In genomic region chr6:137519529-137520342, GRCm38 (mm10) we compare ENCODE assay signal across 12 mouse cellular contexts.
DNase-seq lines count a peak whose midpoint lies in the region; ATAC-seq lines count a peak whose summit lies in the region.
"Had no signal": no experiment of that assay in that cellular context is flagged by ENCODE, and none has a peak within 500 bp of the region (broad histone marks: within the 10 kb centered on the region; RNA-seq: fewer than 3 reads in every experiment).

No protein-coding gene starts in this region.

- peak; percentile 39 to 41 for DNase-seq in adrenal gland, adult (ENCODE audit: inconsistent age in 2 of 2, low spot score in 1 of 2)
- no peak for DNase-seq in adrenal gland, postnatal 25 days
- peak; percentile 59 for DNase-seq in right cerebral cortex, adult 18-20 months
- DNase-seq in right cerebral cortex, postnatal 4 days = no peak
- peak; percentile 30 for DNase-seq in midbrain, embryonic 14.5 days
- DNase-seq in spleen, postnatal 36 days (ENCODE audit: low spot score in 2 of 2) = no peak
- DNase-seq in heart, postnatal 14 days = no peak
- no peak for DNase-seq in cerebellum, adult 9-10 months
- DNase-seq: cerebellum, adult 11 months; heart, adult 11 months; kidney, adult 18-20 months; spleen, adult 18-20 months had no signal

- no peaks in the 10 kb centered on the region for H3K9me3 ChIP-seq in midbrain, embryonic 14.5 days (ENCODE audit: control insufficient read depth, low read length)

- 51% methylated on average over 11 of the region's 11 CpGs for WGBS in midbrain, embryonic 14.5 days

- 0 out of 2 replicates have a peak, but pooled peaks cover 4% of the 10 kb centered on the region for H3K4me1 ChIP-seq in midbrain, embryonic 14.5 days (ENCODE audit: control insufficient read depth, insufficient read depth, low read length)

- H3K36me3 ChIP-seq in midbrain, embryonic 14.5 days (ENCODE audit: control insufficient read depth, insufficient read depth, low read length) = no peaks in the 10 kb centered on the region

- intact Hi-C loops in heart, postnatal 14 days (cut with DNase I) = no loop called here

- 0 out of 2 replicates have a peak overlapping the region, but pooled peaks have one; percentile 20 for H3K27ac ChIP-seq in midbrain, embryonic 14.5 days (replicated peaks; ENCODE audit: low read depth, low read length)

- no peak overlapping the region for H3K9ac ChIP-seq in midbrain, embryonic 14.5 days (replicated peaks; ENCODE audit: low read length)

- H3K4me3 ChIP-seq in midbrain, embryonic 14.5 days (replicated peaks; ENCODE audit: low read depth, low read length) = no peak overlapping the region

- H3K4me2 ChIP-seq in midbrain, embryonic 14.5 days (ENCODE audit: low read length) = no peak overlapping the region

- ATAC-seq in midbrain, embryonic 14.5 days (ENCODE audit: low FRiP score, low TSS enrichment) = no peak

- H3K27me3 ChIP-seq in midbrain, embryonic 14.5 days (ENCODE audit: control insufficient read depth, insufficient read depth, low read length) = no peaks in the 10 kb centered on the region

Comparison
In these comparisons a context has a peak if more than half of its experiments do, and no peak if none do; other contexts are left out.
1. DNase-seq: peak in adrenal gland, adult (2 of 2), right cerebral cortex, adult 18-20 months (single experiment) and midbrain, embryonic 14.5 days (single experiment); none in adrenal gland, postnatal 25 days (single experiment), right cerebral cortex, postnatal 4 days (single experiment), spleen, postnatal 36 days (0 of 2), heart, postnatal 14 days (0 of 2) and cerebellum, adult 9-10 months (single experiment).